Mouse (Mus musculus): ENCODE measurements around the gene Frmd8.

Gene Frmd8

GRCm38 (mm10) chr19:5874969-5875480, at the start of gene Frmd8:
Gene Frmd8, minus strand, starts transcription at chr19:5875274.
- DNase-seq (ENCODE audit: low read depth, low spot score): peak; percentile 80

- DNase-seq (ENCODE audit: low read depth, low spot score): peak; percentile 94
Measured at GRCm38 (mm10) chr19:5924713-5925093, 49.6 kb upstream of the Frmd8 start, which contains the start of gene Cdc42ep2. Gene Cdc42ep2, minus strand, starts transcription at chr19:5924816.

GRCm38 (mm10) chr19:5923990-5924712, 49.1 kb upstream of the Frmd8 start:
- peak; percentile 75 for DNase-seq (ENCODE audit: low read depth, low spot score)

GRCm38 (mm10) chr19:5922963-5923362, 47.9 kb upstream of the Frmd8 start:
- DNase-seq (ENCODE audit: low read depth, low spot score): no peak

GRCm38 (mm10) chr19:5922119-5922942, 47.3 kb upstream of the Frmd8 start:
- peak; percentile 67 for DNase-seq (ENCODE audit: low read depth, low spot score)

- peak; percentile 50 for DNase-seq (ENCODE audit: low read depth, low spot score)
Measured at GRCm38 (mm10) chr19:5921715-5922114, 46.6 kb upstream of the Frmd8 start.

GRCm38 (mm10) chr19:5913007-5913719, 38.1 kb upstream of the Frmd8 start, which contains the start of gene Dpf2:
Gene Dpf2, minus strand, starts transcription at chr19:5913010.
- peak; percentile 51 for DNase-seq (ENCODE audit: low read depth, low spot score)

- DNase-seq (ENCODE audit: low read depth, low spot score): peak; percentile 99
Measured at GRCm38 (mm10) chr19:5912103-5913006, 37.3 kb upstream of the Frmd8 start.

GRCm38 (mm10) chr19:5911430-5912102, 36.5 kb upstream of the Frmd8 start:
- no peak for DNase-seq (ENCODE audit: low read depth, low spot score)

GRCm38 (mm10) chr19:5910221-5910620, 35.1 kb upstream of the Frmd8 start:
- no peak for DNase-seq (ENCODE audit: low read depth, low spot score)

- DNase-seq (ENCODE audit: low read depth, low spot score): no peak
Measured at GRCm38 (mm10) chr19:5907275-5907674, 32.2 kb upstream of the Frmd8 start.

GRCm38 (mm10) chr19:5894002-5894678, 19.1 kb upstream of the Frmd8 start, which contains the start of gene Tigd3:
Gene Tigd3, minus strand, starts transcription at chr19:5894149.
- DNase-seq (ENCODE audit: low read depth, low spot score): peak; percentile 88

- no peak for DNase-seq (ENCODE audit: low read depth, low spot score)
Measured at GRCm38 (mm10) chr19:5893282-5894001, 18.4 kb upstream of the Frmd8 start.

- DNase-seq (ENCODE audit: low read depth, low spot score): no peak
Measured at GRCm38 (mm10) chr19:5892735-5893134, 17.7 kb upstream of the Frmd8 start.

- DNase-seq (ENCODE audit: low read depth, low spot score): no peak
Measured at GRCm38 (mm10) chr19:5892262-5892661, 17.2 kb upstream of the Frmd8 start.

- DNase-seq (ENCODE audit: low read depth, low spot score): no peak
Measured at GRCm38 (mm10) chr19:5891521-5892258, 16.6 kb upstream of the Frmd8 start.

- DNase-seq (ENCODE audit: low read depth, low spot score): no peak
Measured at GRCm38 (mm10) chr19:5889211-5889610, 14.1 kb upstream of the Frmd8 start.

GRCm38 (mm10) chr19:5887234-5887815, 12.3 kb upstream of the Frmd8 start:
- DNase-seq (ENCODE audit: low read depth, low spot score): no peak

Data from c-Kit-negative CD71-positive TER-119-positive erythroid progenitor cells, embryonic 14.5 days (primary cell).